Mouse (Mus musculus): ENCODE measurements at regions not wholly inside any gene's neighbourhood (a gene's known extent, or its start where the extent isn't known, plus 50 kb on each side); places are given as distances from the start of the nearest gene placed in this dataset.

- TF ChIP-seq POLR2A (IDR thresholded peaks at IDR 0.05; ENCODE audit: insufficient read depth, low read depth, low read length) (no peak), CTCF (IDR thresholded peaks at IDR 0.05; ENCODE audit: insufficient read depth, low read depth, low read length) (no peak)
These were observed 97.0 kb upstream of the Parp11 start for GRCm38 (mm10) chr6:127349479-127350110.
